Mouse (Mus musculus): Measurements from ENCODE around the gene Cadm4. TPM values are rescaled to one million over a fixed set of nuclear protein-coding genes. Genes with fewer than 3 reads are reported as not detected.

The Cadm4 gene
- total and polyA plus RNA-seq, 3 experiments: 0.16 to 0.59 (median 0.36) TPM

GRCm38 (mm10) chr7:24439191-24439590, 42.6 kb upstream of the Cadm4 start:
- H3K27ac ChIP-seq (ENCODE audit: insufficient read depth, low read depth): no peak overlapping the region
- TF ChIP-seq IRF4 (IDR thresholded peaks at IDR 0.05; ENCODE audit: low read depth, low read length): no peak
- H3K9ac ChIP-seq (ENCODE audit: insufficient read depth, low read depth): no peak overlapping the region
- H3K36me3 ChIP-seq (replicated peaks in 1 of 2; ENCODE audit: control insufficient read depth in 1 of 2, insufficient read depth in 1 of 2, low read length in 1 of 2): no peaks in the 10 kb centered on the region
- H3K79me2 ChIP-seq (replicated peaks; ENCODE audit: control insufficient read depth, extremely low read depth, insufficient read depth, poor library complexity, severe bottlenecking): no peaks in the 10 kb centered on the region
- peaks cover 10% of the 10 kb centered on the region for H3K27me3 ChIP-seq (replicated peaks)
- H3K4me1 ChIP-seq (ENCODE audit: control insufficient read depth in 1 of 2, insufficient read depth in 2 of 2): peaks cover 12 to 28% of the 10 kb centered on the region in 2 experiments; a peak in 3 of 4 replicates
- no peak overlapping the region for H3K4me2 ChIP-seq (ENCODE audit: insufficient read depth, low read depth, poor library complexity, severe bottlenecking)
- no peaks in the 10 kb centered on the region for H3K9me3 ChIP-seq (replicated peaks; ENCODE audit: low read length)
- H3K4me3 ChIP-seq (replicated peaks in 1 of 3; ENCODE audit: low read depth in 2 of 3, low read length in 2 of 3, poor library complexity in 1 of 3): no peak overlapping the region
- no peak for DNase-seq (ENCODE audit: extremely low read depth)
- in situ Hi-C loops (cut with MboI; ENCODE audit: low pct_ligation_motif_present, low pct_unique_long_range_greater_than_20kb, low sequenced_read_pairs): no loop called here
- dilution Hi-C loops (cut with MboI; ENCODE audit: extremely low pct_ligation_motif_present, extremely low pct_unique_long_range_greater_than_20kb, low sequenced_read_pairs): no loop called here

GRCm38 (mm10) chr7:24439891-24440290, 41.9 kb upstream of the Cadm4 start:
- no peak overlapping the region for H3K27ac ChIP-seq (ENCODE audit: insufficient read depth, low read depth)
- no peak overlapping the region for H3K9ac ChIP-seq (ENCODE audit: insufficient read depth, low read depth)
- H3K27me3 ChIP-seq (replicated peaks): peaks cover 10% of the 10 kb centered on the region
- H3K9me3 ChIP-seq (replicated peaks; ENCODE audit: low read length): no peaks in the 10 kb centered on the region
- H3K4me2 ChIP-seq (ENCODE audit: insufficient read depth, low read depth, poor library complexity, severe bottlenecking): no peak overlapping the region
- no peak for TF ChIP-seq JUND (conservative IDR thresholded peaks at IDR 0.05; ENCODE audit: low read depth, low read length)
- no peak for TF ChIP-seq CHD2 (IDR thresholded peaks at IDR 0.05; ENCODE audit: low read length)
- H3K4me3 ChIP-seq (replicated peaks in 1 of 3; ENCODE audit: low read depth in 2 of 3, low read length in 2 of 3, poor library complexity in 1 of 3): no peak overlapping the region
- in situ Hi-C loops (cut with MboI; ENCODE audit: low pct_ligation_motif_present, low pct_unique_long_range_greater_than_20kb, low sequenced_read_pairs): no loop called here
- H3K79me2 ChIP-seq (replicated peaks; ENCODE audit: control insufficient read depth, extremely low read depth, insufficient read depth, poor library complexity, severe bottlenecking): no peaks in the 10 kb centered on the region
- no peak for DNase-seq (ENCODE audit: extremely low read depth)
- H3K4me1 ChIP-seq (ENCODE audit: control insufficient read depth in 1 of 2, insufficient read depth in 2 of 2): peaks cover 15 to 34% of the 10 kb centered on the region in 2 experiments; a peak in 3 of 4 replicates
- no peaks in the 10 kb centered on the region for H3K36me3 ChIP-seq (replicated peaks in 1 of 2; ENCODE audit: control insufficient read depth in 1 of 2, insufficient read depth in 1 of 2, low read length in 1 of 2)
- dilution Hi-C loops (cut with MboI; ENCODE audit: extremely low pct_ligation_motif_present, extremely low pct_unique_long_range_greater_than_20kb, low sequenced_read_pairs): no loop called here

- Histone ChIP-seq H3K27ac (ENCODE audit: insufficient read depth, low read depth) (no peak overlapping the region), H3K36me3 (replicated peaks in 1 of 2; ENCODE audit: control insufficient read depth in 1 of 2, insufficient read depth in 1 of 2, low read length in 1 of 2) (no peaks in the 10 kb centered on the region), H3K27me3 (replicated peaks) (peaks cover 14% of the 10 kb centered on the region), H3K4me1 (ENCODE audit: control insufficient read depth in 1 of 2, insufficient read depth in 2 of 2) (peaks cover 22 to 48% of the 10 kb centered on the region in 2 experiments), H3K9me3 (replicated peaks; ENCODE audit: low read length) (peaks cover 11% of the 10 kb centered on the region), H3K4me3 (replicated peaks in 1 of 3; ENCODE audit: low read depth in 2 of 3, low read length in 2 of 3, poor library complexity in 1 of 3) (no peak overlapping the region), H3K79me2 (replicated peaks; ENCODE audit: control insufficient read depth, extremely low read depth, insufficient read depth, poor library complexity, severe bottlenecking) (no peaks in the 10 kb centered on the region), H3K4me2 (ENCODE audit: insufficient read depth, low read depth, poor library complexity, severe bottlenecking) (peak overlapping the region; percentile 47), H3K9ac (ENCODE audit: insufficient read depth, low read depth) (no peak overlapping the region)
- dilution Hi-C loops (cut with MboI; ENCODE audit: extremely low pct_ligation_motif_present, extremely low pct_unique_long_range_greater_than_20kb, low sequenced_read_pairs): no loop called here
- peak; percentile 90 for DNase-seq (ENCODE audit: extremely low read depth)
- no peak for TF ChIP-seq E2F4 (IDR thresholded peaks at IDR 0.05; ENCODE audit: insufficient replicate concordance, low read depth, low read length)
- peak; percentile 96 for TF ChIP-seq SMC3 (IDR thresholded peaks at IDR 0.05; ENCODE audit: low read depth, low read length)
- peak; percentile 61; the same call in 1 of the 2 replicates for TF ChIP-seq NELFE (IDR thresholded peaks at IDR 0.05; ENCODE audit: low read depth, low read length)
- TF ChIP-seq MYC (IDR thresholded peaks at IDR 0.05; ENCODE audit: low read depth, low read length): no peak
- peak; percentile 96 to 100 for TF ChIP-seq CTCF (conservative IDR thresholded peaks at IDR 0.05 in 1 of 2, IDR thresholded peaks at IDR 0.05 in 1 of 2; ENCODE audit: low read depth in 2 of 2, low read length in 2 of 2)
- peak; percentile 92 for TF ChIP-seq RAD21 (IDR thresholded peaks at IDR 0.05; ENCODE audit: low read depth, low read length)
- in situ Hi-C loops (cut with MboI; ENCODE audit: low pct_ligation_motif_present, low pct_unique_long_range_greater_than_20kb, low sequenced_read_pairs): no loop called here
Observed at GRCm38 (mm10) chr7:24441785-24442184, 40.0 kb upstream of the Cadm4 start.
